Mouse (Mus musculus) CH12.LX (cell line): ENCODE data around the gene Rbm47. TPM values are rescaled to one million over a fixed set of nuclear protein-coding genes. Genes with fewer than 3 reads are reported as not detected.

Experiments
- DNase-seq: peaks from one replicate; pipeline ENCODE4 v3.0.0-alpha.2; 2013; ENCODE audit errors: extremely low read depth
- H3K27ac ChIP-seq: 2 replicates; pipeline ENCODE4 v1.5.1; 2012; ENCODE audit warnings: low read depth, mild to moderate bottlenecking, control low read depth, moderate library complexity; ENCODE audit not compliant: insufficient read depth
- H3K27me3 ChIP-seq: replicated peaks from 2 replicates; pipeline ENCODE3; 2012; ENCODE audit warnings: inconsistent platforms
- H3K36me3 ChIP-seq, 2 experiments: replicated peaks in 1 of 2; 2 replicates each; pipeline versions ENCODE3 to v1.6.1; 2012; ENCODE audit warnings: inconsistent platforms in 1 of 2, low read length in 1 of 2, mild to moderate bottlenecking in 1 of 2, mixed read lengths in 1 of 2, moderate library complexity in 1 of 2; ENCODE audit not compliant: control insufficient read depth in 1 of 2, insufficient read depth in 1 of 2
- H3K4me1 ChIP-seq, 2 experiments: 2 replicates each; pipeline ENCODE4 v1.6.1; 2012; ENCODE audit warnings: inconsistent platforms in 1 of 2, moderate library complexity in 1 of 2; ENCODE audit not compliant: insufficient read depth in 2 of 2, control insufficient read depth in 1 of 2
- H3K4me2 ChIP-seq: 2 replicates; pipeline ENCODE4 v1.6.1; 2012; ENCODE audit warnings: low read depth, mild to moderate bottlenecking, control low read depth; ENCODE audit not compliant: poor library complexity, insufficient read depth, severe bottlenecking
- H3K4me3 ChIP-seq, 3 experiments: fragments of 150-350 bp in 1 of 3; sonication (generic) in 1 of 3; replicated peaks in 1 of 3; 2 replicates each; pipeline versions ENCODE3 to v1.5.1; 2011 to 2012; ENCODE audit warnings: low read depth in 2 of 3, low read length in 2 of 3, mild to moderate bottlenecking in 2 of 3, moderate library complexity in 2 of 3, control low read depth in 1 of 3, improper control_type of control experiment in 1 of 3, inconsistent platforms in 1 of 3, mixed read lengths in 1 of 3; ENCODE audit not compliant: poor library complexity in 1 of 3
- H3K79me2 ChIP-seq: replicated peaks from 2 replicates; pipeline ENCODE4 v1.6.1; 2012; ENCODE audit warnings: mild to moderate bottlenecking, moderate library complexity; ENCODE audit not compliant: control insufficient read depth, poor library complexity, insufficient read depth, severe bottlenecking; ENCODE audit errors: extremely low read depth
- H3K9ac ChIP-seq: 2 replicates; pipeline ENCODE4 v1.6.1; 2012; ENCODE audit warnings: low read depth, mild to moderate bottlenecking, control low read depth, moderate library complexity; ENCODE audit not compliant: insufficient read depth
- H3K9me3 ChIP-seq: replicated peaks from 2 replicates; pipeline ENCODE3; 2012; ENCODE audit warnings: low read length, inconsistent platforms, mixed read lengths
- BHLHE40 ChIP-seq: IDR thresholded peaks from 2 replicates; pipeline ENCODE4 v1.6.1; 2011; ENCODE audit warnings: mild to moderate bottlenecking, low read depth, low read length, improper control_type of control experiment
- ELF1 ChIP-seq: IDR thresholded peaks from 2 replicates; pipeline ENCODE4 v1.6.1; 2014; ENCODE audit warnings: low read depth, mild to moderate bottlenecking, inconsistent platforms, low read length, improper control_type of control experiment
- EP300 ChIP-seq: IDR thresholded peaks from 2 replicates; pipeline ENCODE4 v1.6.1; 2011; ENCODE audit warnings: low read length, improper control_type of control experiment
- ETS1 ChIP-seq: conservative IDR thresholded peaks from 2 replicates; pipeline ENCODE4 v1.6.1; 2012; ENCODE audit warnings: low read depth, mild to moderate bottlenecking, inconsistent platforms, low read length, improper control_type of control experiment, moderate library complexity
- HCFC1 ChIP-seq: IDR thresholded peaks from 2 replicates; pipeline ENCODE4 v1.6.1; 2012; ENCODE audit warnings: low read depth, mild to moderate bottlenecking, inconsistent platforms, low read length, improper control_type of control experiment
- IRF4 ChIP-seq: IDR thresholded peaks from 2 replicates; pipeline ENCODE4 v1.6.1; 2014; ENCODE audit warnings: low read depth, mild to moderate bottlenecking, inconsistent platforms, low read length, improper control_type of control experiment
- JUN ChIP-seq: IDR thresholded peaks from 2 replicates; pipeline ENCODE4 v1.6.1; 2011; ENCODE audit warnings: low read depth, mild to moderate bottlenecking, low read length, improper control_type of control experiment, moderate library complexity; ENCODE audit not compliant: insufficient read depth
- JUND ChIP-seq: conservative IDR thresholded peaks from 2 replicates; pipeline ENCODE4 v1.6.1; 2011; ENCODE audit warnings: low read depth, low read length, improper control_type of control experiment
- MAFK ChIP-seq: IDR thresholded peaks from 2 replicates; pipeline ENCODE4 v1.6.1; 2011; ENCODE audit warnings: low read length, improper control_type of control experiment; ENCODE audit not compliant: insufficient replicate concordance
- MAZ ChIP-seq: IDR thresholded peaks from 2 replicates; pipeline ENCODE4 v1.6.1; 2012; ENCODE audit warnings: low read depth, mild to moderate bottlenecking, inconsistent platforms, low read length, improper control_type of control experiment, moderate library complexity
- MEF2A ChIP-seq: IDR thresholded peaks from 2 replicates; pipeline ENCODE4 v1.6.1; 2014; ENCODE audit warnings: low read depth, mild to moderate bottlenecking, inconsistent platforms, low read length, improper control_type of control experiment, borderline replicate concordance
- MXI1 ChIP-seq: IDR thresholded peaks from 2 replicates; pipeline ENCODE4 v1.6.1; 2011; ENCODE audit warnings: mild to moderate bottlenecking, low read depth, low read length, improper control_type of control experiment
- NRF1 ChIP-seq: IDR thresholded peaks from 2 replicates; pipeline ENCODE4 v1.6.1; 2014; ENCODE audit warnings: low read depth, mild to moderate bottlenecking, inconsistent platforms, low read length, improper control_type of control experiment, moderate library complexity
- RCOR1 ChIP-seq: conservative IDR thresholded peaks from 2 replicates; pipeline ENCODE4 v1.6.1; 2012; ENCODE audit warnings: low read depth, mild to moderate bottlenecking, inconsistent platforms, low read length, improper control_type of control experiment
- SIN3A ChIP-seq: IDR thresholded peaks from 2 replicates; pipeline ENCODE4 v1.6.1; 2012; ENCODE audit warnings: low read length, improper control_type of control experiment, inconsistent platforms
- SMC3 ChIP-seq: IDR thresholded peaks from 2 replicates; pipeline ENCODE4 v1.6.1; 2011; ENCODE audit warnings: low read depth, low read length, improper control_type of control experiment
- TBP ChIP-seq: conservative IDR thresholded peaks from 2 replicates; pipeline ENCODE4 v1.6.1; 2011; ENCODE audit warnings: low read depth, low read length, improper control_type of control experiment
- TCF12 ChIP-seq: IDR thresholded peaks from 2 replicates; pipeline ENCODE4 v1.6.1; 2014; ENCODE audit warnings: low read depth, mild to moderate bottlenecking, inconsistent platforms, low read length, improper control_type of control experiment
- ZKSCAN1 ChIP-seq: IDR thresholded peaks from 2 replicates; pipeline ENCODE4 v1.6.1; 2012; ENCODE audit warnings: low read depth, inconsistent platforms, low read length, improper control_type of control experiment, borderline replicate concordance
- ZNF384 ChIP-seq: IDR thresholded peaks from 2 replicates; pipeline ENCODE4 v1.6.1; 2012; ENCODE audit warnings: low read depth, low read length, improper control_type of control experiment, inconsistent platforms
- dilution Hi-C: fragments of 300-500 bp; cut with MboI; formaldehyde crosslinking; loops from 2 replicates; pipeline ENCODE4 v1.14.3; 2020; ENCODE audit warnings: low sequenced_read_pairs; ENCODE audit not compliant: extremely low pct_unique_long_range_greater_than_20kb, extremely low pct_ligation_motif_present
- in situ Hi-C: fragments of 300-500 bp; cut with MboI; formaldehyde crosslinking; loops from 3 replicates; pipeline ENCODE4 v1.14.3; 2019; ENCODE audit warnings: low sequenced_read_pairs, low pct_ligation_motif_present, low pct_unique_long_range_greater_than_20kb, mixed read lengths
- polyA plus RNA-seq: library from polyadenylated mRNA; unstranded; fragments of >175 nt; gene quantifications from 2 replicates; pipeline ENCODE4 v1.2.1, GENCODE M21; 2012; ENCODE audit warnings: low read depth; ENCODE audit not compliant: insufficient read length
- total RNA-seq, 2 experiments: library from RNA; depleted of rRNA; stranded (reverse); fragments of 300-350 nt in 1 of 2; fragments of >200 nt in 1 of 2; gene quantifications; 2 replicates each; pipeline ENCODE4 v1.2.3; 2012 to 2014

Rbm47 gene
- total and polyA plus RNA-seq, 3 experiments: 0.08 to 9.2 (median 1.1) TPM

GRCm38 (mm10) chr5:66071722-66072121 is 101.2 kb downstream of the Rbm47 start:
- in situ Hi-C loops: no loop called here
- no peak for DNase-seq
- peaks cover 36 to 67% of the 10 kb centered on the region in 2 experiments for H3K4me1 ChIP-seq
- TF ChIP-seq MXI1 (no peak), SMC3 (no peak), ZKSCAN1 (no peak), JUN (no peak), IRF4 (no peak), RCOR1 (no peak), HCFC1 (no peak), ELF1 (no peak)
- TF ChIP-seq, all 38 proteins: peak for 0
- Histone ChIP-seq H3K4me2 (no peak overlapping the region), H3K9ac (no peak overlapping the region), H3K4me3 (no peak overlapping the region), H3K9me3 (no peaks in the 10 kb centered on the region), H3K27ac (no peak overlapping the region), H3K27me3 (no peaks in the 10 kb centered on the region), H3K79me2 (peaks cover 13% of the 10 kb centered on the region), H3K36me3 (no peaks in the 10 kb centered on the region)
- dilution Hi-C loops: no loop called here

- Histone ChIP-seq H3K36me3 (no peaks in the 10 kb centered on the region), H3K4me1 (peaks cover 35 to 58% of the 10 kb centered on the region in 2 experiments), H3K27me3 (no peaks in the 10 kb centered on the region), H3K27ac (peak overlapping the region; percentile 94), H3K9ac (peak overlapping the region; percentile 46; the same call in 1 of the 2 replicates), H3K4me2 (peak overlapping the region; percentile 94), H3K4me3 (peak overlapping the region; percentile 18 to 54 (median 36)), H3K9me3 (no peaks in the 10 kb centered on the region), H3K79me2 (peaks cover 18% of the 10 kb centered on the region)
- no peak for DNase-seq
- dilution Hi-C loops: no loop called here
- no peak for TF ChIP-seq SIN3A
- no peak for TF ChIP-seq BHLHE40
- no peak for TF ChIP-seq MAZ
- peak; percentile 78 for TF ChIP-seq ETS1
- TF ChIP-seq MEF2A: peak; percentile 93
- no peak for TF ChIP-seq TBP
- peak; percentile 87 for TF ChIP-seq MAFK
- peak; percentile 61; the same call in 1 of the 2 replicates for TF ChIP-seq IRF4
- TF ChIP-seq ZNF384: peak; percentile 27; the same call in 1 of the 2 replicates
- TF ChIP-seq NRF1: 0 out of 2 replicates have a peak, but pooled peaks have one; percentile 7
- TF ChIP-seq JUND: peak; percentile 36
- TF ChIP-seq EP300: peak; percentile 59; the same call in 1 of the 2 replicates
- TF ChIP-seq TCF12: peak; percentile 24; the same call in 1 of the 2 replicates
- TF ChIP-seq JUN: peak; percentile 37; the same call in 1 of the 2 replicates
- in situ Hi-C loops: no loop called here
Observed at GRCm38 (mm10) chr5:66070350-66070749, 102.6 kb downstream of the Rbm47 start.
